Mouse (Mus musculus): ENCODE measurements around the gene Gcgr. TPM values are rescaled to one million over a fixed set of nuclear protein-coding genes. Genes with fewer than 3 reads are reported as not detected.
A peak's percentile ranks its signal among the peaks of the same experiment; 100 is the strongest.

Gcgr gene
- not detected for total RNA-seq (2021)
- long read RNA-seq, experiment 1: 0 reads
- long read RNA-seq, experiment 2: 0 reads

DNA sequence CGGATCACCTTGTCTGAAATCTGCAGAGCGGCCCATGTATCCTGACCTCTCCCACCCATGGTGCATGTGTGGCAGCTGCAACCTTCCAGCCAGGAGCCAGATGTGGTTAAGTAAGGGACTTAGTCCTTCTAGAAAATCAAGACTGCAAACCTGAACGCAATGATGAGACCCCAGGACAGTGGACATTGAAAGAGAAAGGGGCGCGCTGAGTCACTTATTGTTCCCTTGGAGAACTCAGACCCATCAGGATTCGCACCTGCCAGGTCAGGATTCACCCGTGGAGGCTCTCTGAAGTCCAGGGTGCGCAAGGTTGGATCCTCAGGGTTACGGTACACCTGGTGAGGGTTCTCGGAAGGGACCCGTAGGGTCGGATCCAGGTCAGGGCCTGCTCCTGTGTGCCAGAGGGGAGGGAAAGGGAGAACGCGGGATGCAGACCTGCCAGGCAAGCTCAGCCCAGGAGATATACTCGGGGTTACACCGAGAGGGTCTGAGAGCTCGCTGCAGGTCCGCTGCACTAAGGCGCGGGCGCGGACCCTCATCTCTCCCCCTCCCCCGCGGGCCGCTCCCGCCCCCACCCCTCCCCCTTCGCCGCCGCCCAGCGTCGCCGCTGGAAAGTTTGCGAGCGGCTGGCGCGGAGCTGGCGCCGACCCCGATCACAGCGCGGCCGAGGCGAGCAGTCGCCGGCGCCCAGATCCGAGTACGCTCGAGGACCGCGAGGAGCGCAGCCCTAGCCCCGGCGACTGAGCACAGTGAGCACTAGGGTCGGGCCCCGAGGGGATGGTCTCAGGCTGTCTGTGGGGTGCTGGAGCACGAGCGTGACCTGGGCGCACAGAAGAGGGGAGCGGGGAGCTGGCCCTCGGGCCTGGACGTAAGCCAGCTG is at the start of gene Gcgr:
TSS of gene Gcgr (plus strand) at position 615 of the 880 bp plus-strand sequence.
- peak within 1 kb of the TSS; percentile 26; the same call in 1 of the 2 replicates for H3K4me3 ChIP-seq
- TF ChIP-seq CTCF (conservative IDR thresholded peaks at IDR 0.05): no peak
- no peak for DNase-seq (ENCODE audit: low spot score in 2 of 2)

DNA sequence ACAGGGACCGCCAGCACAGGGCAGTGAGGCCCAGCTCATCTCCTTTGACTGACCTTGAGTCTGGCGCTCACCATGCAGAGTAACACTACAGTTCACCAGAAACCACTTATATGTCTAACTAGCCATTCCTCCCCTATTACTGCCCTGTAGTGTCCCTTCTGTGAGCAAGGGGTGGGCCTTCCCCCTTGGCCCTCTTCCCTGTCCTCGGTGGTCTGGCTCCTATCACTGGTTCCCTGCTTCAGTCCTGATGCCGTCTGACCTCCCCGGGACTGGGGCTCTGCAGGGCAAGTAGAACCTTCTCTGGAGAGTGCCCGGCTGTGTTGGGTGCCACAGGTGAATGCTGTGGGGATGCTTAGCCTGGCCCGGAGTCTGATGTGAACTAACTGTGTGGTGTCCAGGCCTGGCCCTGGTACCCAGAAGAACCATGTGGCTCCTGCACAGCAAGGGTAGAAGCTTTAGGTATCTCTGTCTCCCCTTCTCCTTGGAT is 47.0 kb upstream of the Gcgr start:
- no peak overlapping the region for H3K4me3 ChIP-seq
- no peak for TF ChIP-seq CTCF (conservative IDR thresholded peaks at IDR 0.05)
- DNase-seq (ENCODE audit: low spot score in 2 of 2): no peak
- 0 out of 2 replicates have a peak overlapping the region, but pooled peaks have one; percentile 95 for H3K27ac ChIP-seq

More for the DNA sequence above, at the start of gene Gcgr:
- no peak within 1 kb of the TSS for H3K27ac ChIP-seq

DNA sequence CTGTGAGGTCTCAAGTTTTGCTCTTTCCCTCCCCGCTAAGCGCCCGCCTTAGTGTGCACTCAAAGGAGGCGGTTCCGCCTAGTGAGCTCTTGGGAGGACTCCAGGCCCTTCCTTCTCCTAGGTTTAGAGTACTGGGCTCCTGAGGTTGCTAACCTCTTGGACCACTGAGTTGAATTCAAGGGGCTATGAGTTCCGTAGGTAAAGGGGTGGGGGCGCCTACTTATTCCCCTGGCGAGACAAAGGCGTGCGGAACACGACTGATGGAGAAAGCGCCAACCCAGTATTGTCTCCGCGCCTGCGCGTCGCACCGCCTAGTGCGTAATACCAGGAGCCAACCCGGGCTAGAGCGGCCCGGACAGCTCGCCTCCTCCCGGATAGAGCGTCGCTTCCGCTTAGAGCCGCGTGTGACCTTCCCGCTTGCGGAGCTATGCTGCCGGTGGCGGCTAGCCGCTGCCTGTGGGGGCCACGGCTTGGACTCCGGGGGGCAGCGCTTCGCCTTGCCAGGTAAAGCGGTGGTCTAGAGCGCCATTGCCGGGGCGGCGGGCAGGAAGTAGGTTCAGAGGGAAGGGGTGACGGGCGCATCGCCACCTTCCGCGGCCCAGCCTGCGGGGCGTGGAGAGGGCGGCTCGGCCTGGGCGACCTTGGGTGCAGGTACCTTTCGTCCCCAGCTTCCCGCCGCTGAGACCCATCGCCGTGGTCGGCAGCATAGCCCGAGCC is 46.1 kb upstream of the Gcgr start, which contains the start of gene Mrpl12:
TSS of gene Mrpl12 (plus strand) at position 349 of the 717 bp plus-strand sequence.
- DNase-seq (ENCODE audit: low spot score in 2 of 2): peak; percentile 89 to 90
- Histone ChIP-seq H3K27ac (peak within 1 kb of the TSS; percentile 95), H3K4me3 (peak within 1 kb of the TSS; percentile 99)
- no peak for TF ChIP-seq CTCF (conservative IDR thresholded peaks at IDR 0.05)

DNA sequence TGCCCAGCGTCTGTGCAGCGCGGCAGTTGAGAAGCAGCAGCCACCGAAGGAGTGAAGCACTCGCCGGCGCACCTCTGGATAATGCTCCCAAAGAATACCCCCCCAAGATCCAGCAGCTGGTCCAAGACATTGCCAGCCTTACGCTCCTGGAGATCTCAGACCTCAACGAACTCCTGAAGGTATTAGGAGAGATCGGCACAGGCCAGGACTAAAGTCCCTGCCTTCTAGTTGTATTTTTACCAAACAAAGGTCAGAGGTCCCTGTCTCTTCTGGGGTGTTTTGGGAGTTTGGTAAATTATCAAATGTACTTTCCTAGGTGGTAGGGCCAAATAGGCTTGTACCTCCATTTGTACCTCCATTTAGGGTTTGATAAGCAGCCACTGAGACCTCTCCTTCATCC is 45.2 kb upstream of the Gcgr start:
- H3K27ac ChIP-seq: peak overlapping the region; percentile 95
- no peak for DNase-seq (ENCODE audit: low spot score in 2 of 2)

DNA sequence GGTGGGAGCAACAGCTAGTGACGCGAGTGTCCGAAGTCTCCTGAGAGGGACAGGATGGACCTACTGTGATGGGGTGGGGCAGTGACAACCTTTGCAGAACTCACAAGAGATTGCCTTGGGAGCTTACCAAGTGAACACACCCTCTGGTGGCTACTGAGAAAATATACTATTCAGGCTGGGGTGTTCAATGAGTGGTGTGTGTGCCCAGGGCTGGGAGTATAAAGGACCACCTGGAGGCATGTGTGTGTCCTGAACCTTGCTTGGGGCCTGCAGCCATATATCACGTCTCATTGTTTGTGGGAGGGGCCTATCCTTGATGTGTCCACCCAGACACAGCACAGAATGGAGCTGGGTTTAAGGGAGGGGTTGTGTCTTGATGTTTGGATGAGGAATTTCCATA is 42.0 kb upstream of the Gcgr start:
- H3K27ac ChIP-seq: no peak overlapping the region
- no peak overlapping the region for H3K4me3 ChIP-seq
- TF ChIP-seq CTCF (conservative IDR thresholded peaks at IDR 0.05): peak; percentile 22; the same call in 1 of the 2 replicates
- no peak for DNase-seq (ENCODE audit: low spot score in 2 of 2)

More for the DNA sequence above, 45.2 kb upstream of the Gcgr start:
- TF ChIP-seq CTCF (conservative IDR thresholded peaks at IDR 0.05): no peak
- peak overlapping the region; percentile 99 for H3K4me3 ChIP-seq

DNA sequence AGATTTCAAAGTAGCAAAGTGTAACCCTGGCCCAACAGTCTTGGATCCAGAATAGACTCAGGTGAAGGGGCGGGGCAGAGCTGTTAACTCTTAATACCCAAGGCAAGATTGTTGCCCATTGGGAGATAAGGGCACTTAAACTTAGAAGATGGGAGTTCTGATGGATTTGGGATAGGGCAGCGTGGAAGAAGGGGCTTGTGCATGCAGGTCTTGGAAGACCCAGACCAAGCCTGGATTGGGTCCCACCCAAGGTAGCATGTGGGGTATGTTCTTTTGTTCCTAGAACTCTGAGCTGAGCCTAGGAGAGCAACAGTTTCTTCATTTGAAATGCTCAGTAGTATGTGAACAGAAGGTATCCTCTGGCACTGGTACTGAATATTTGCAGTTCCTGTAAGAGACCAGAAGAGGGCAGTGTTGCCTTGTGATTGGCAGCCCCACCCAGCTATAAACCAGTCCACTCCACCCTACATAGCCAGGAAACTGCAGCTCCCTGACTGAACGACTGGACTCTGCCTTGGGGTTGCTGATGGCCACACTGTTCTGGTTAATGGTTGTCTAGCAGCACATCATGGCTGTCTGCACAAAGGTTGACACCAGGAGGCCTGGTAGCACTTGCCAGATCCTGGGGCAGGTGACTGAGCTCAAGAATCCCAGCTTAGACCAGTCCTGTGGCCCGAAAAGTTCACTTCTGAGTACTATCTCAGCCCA is 41.3 kb upstream of the Gcgr start:
- TF ChIP-seq CTCF (conservative IDR thresholded peaks at IDR 0.05): peak; percentile 95
- H3K4me3 ChIP-seq: no peak overlapping the region
- DNase-seq (ENCODE audit: low spot score in 2 of 2): peak; percentile 74
- H3K27ac ChIP-seq: peak overlapping the region; percentile 76

DNA sequence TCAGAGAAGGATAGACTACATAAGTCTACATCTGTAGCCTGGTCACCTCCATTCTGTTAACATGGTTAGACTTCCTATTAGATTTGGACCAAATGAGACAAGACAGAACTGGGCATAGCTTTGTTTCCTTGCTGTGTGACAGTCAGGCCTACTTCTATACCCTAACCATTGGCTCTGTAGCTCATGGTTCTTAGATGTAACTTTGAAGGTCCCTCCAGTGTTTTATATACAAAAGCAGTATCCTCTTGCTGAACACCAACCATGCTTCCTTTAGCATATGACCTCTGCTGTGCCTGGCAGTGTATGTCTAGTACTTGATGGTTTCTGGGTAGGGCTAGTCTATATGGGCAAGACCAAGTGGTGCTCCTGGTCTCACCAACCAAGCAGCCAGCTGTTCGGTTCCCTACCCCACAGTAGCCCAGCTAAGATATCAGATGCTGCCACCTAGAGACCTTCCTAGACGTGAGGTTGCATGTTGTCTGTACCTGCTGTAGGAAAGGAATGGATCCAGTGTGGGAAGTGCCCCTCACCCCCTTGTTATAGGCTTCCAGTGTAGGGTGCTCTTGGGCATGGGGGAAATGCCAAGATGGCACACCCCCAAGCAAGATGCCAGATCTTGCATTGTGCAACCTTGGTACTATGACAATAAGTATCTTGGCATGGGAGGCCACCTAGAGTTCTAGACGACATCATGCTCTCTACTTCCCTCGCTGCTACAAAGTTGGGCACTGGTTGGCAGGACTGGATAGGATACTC is 40.0 kb upstream of the Gcgr start:
- no peak for DNase-seq (ENCODE audit: low spot score in 2 of 2)
- peak overlapping the region; percentile 76 for H3K27ac ChIP-seq
- no peak for TF ChIP-seq CTCF (conservative IDR thresholded peaks at IDR 0.05)
- H3K4me3 ChIP-seq: no peak overlapping the region

DNA sequence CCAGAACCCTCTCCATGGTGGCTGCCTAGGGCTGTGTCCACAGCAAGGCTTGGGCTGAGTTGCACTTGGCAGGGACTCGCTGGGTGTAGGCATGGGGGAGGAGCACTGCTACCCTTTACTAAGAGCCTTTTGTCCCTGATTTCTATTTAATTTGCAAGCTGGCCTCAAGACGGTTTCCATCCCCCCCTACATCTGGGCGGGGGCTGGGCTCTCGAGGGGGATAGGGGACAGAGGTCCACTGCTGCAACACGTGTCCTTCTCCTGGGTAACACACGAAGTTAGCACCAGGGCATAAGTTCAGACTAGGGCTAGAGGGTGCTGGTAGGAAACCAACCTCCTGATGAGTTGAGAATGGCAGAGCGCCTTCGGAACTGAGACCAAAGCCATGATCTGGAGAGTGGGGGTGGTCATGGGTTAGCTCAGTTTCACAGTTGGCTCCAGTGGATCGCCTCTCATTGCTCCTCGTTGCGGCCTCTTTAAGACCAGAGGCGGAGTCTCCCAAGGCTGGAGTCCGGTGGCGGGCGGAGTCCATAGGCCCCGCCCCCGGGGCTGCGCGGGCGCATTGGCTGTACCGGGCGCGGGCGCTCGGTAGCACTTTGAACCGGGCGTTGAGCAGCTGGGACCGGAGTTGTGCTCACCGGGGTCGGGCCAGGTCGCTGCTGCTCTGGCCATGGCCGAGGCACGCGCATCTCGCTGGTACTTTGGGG is 39.0 kb upstream of the Gcgr start, which contains the start of gene Slc25a10:
TSS of gene Slc25a10 (plus strand) at position 524 of the 707 bp plus-strand sequence.
- no peak for TF ChIP-seq CTCF (conservative IDR thresholded peaks at IDR 0.05)
- DNase-seq (ENCODE audit: low spot score in 2 of 2): peak; percentile 83
- H3K4me3 ChIP-seq: peak within 1 kb of the TSS; percentile 88
- H3K27ac ChIP-seq: peak within 1 kb of the TSS; percentile 76

DNA sequence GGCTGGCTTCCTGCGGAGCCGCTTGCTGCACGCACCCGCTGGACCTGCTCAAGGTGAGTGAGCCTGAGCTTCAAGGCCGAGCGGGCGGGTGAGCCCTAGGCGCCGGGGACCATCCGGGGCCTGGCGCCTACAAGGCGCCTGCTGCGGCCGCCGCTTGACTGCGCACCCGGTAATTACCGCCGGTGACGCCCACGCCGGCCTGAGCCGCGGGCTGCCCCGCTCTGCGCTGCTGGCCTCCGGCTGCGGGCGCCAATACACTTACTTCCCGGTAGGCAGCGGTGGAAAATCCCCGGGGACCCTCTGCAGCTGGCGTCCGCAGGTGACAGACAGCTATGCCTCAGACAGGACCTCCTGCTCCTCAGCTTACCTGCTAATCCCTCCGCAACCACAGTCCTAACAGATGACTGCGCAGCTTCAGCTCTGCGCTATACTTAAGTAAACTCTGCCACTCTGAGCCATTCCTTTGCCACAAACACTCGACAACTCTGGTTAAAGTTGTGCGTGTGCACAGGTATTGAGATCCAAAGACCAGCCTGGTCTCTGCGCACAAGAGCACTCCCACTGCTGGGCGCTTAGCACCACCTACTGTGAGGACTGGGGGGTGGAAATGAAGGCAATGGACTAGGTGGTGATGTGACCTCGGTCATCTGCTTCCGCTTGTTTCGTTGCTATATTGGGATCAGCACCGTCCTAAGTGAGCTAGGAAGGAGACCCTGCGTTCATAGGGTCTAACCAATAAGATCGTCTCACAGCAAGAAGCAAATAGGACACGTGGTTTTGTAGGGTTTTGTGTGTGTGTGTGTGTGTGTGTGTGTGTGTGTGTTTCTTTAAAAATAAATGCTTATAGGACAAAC is 38.2 kb upstream of the Gcgr start:
- Histone ChIP-seq H3K27ac (peak overlapping the region; percentile 76), H3K4me3 (peak overlapping the region; percentile 88)
- DNase-seq (ENCODE audit: low spot score in 2 of 2): no peak
- peak; percentile 34; the same call in 1 of the 2 replicates for TF ChIP-seq CTCF (conservative IDR thresholded peaks at IDR 0.05)

DNA sequence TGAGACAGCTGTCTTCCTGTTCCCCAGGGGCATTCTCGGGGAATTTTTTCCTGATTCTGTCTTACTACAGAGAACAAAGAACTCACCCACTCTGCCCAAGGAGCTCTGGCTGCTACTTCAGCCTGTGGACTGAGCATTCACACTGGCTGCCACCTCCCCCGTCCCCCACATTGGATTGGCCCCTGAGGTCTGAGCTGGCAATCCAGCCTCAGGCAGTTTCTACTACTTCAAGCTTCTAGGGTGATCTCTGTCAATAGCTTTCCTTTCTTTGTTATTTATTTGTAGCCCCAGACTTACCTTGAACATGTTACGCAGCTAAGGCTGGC is 37.7 kb upstream of the Gcgr start:
- Histone ChIP-seq H3K27ac (no peak overlapping the region), H3K4me3 (no peak overlapping the region; the same call in 1 of the 2 replicates)
- TF ChIP-seq CTCF (conservative IDR thresholded peaks at IDR 0.05): no peak
- no peak for DNase-seq (ENCODE audit: low spot score in 2 of 2)
